ENCODE assay signal across 10 mouse cellular contexts in genomic region chrX:17547143-17547806, GRCm38 (mm10). TPM values are rescaled to one million over a fixed set of nuclear protein-coding genes. Genes with fewer than 3 reads are reported as not detected.
DNase-seq lines count a peak whose midpoint lies in the region; ATAC-seq and TF ChIP-seq lines count a peak whose summit lies in the region.
"Had no signal": no experiment of that assay in that cellular context is flagged by ENCODE, and none has a peak within 500 bp of the region (broad histone marks: within the 10 kb centered on the region; RNA-seq: fewer than 3 reads in every experiment).

No protein-coding gene starts in this region.

- no peaks in the 10 kb centered on the region for H3K36me3 ChIP-seq in midbrain, embryonic 16.5 days (ENCODE audit: control insufficient read depth, insufficient read depth, low read length)

- no peak overlapping the region for H3K9ac ChIP-seq in midbrain, embryonic 16.5 days (ENCODE audit: low read depth, low read length)

- no peaks in the 10 kb centered on the region for H3K27me3 ChIP-seq in cerebellum, adult 2 months (ENCODE audit: control insufficient read depth, insufficient read depth, low read length)
- no peaks in the 10 kb centered on the region for H3K27me3 ChIP-seq in midbrain, embryonic 16.5 days (ENCODE audit: control insufficient read depth, insufficient read depth, low read depth, low read length)

- peak overlapping the region; percentile 16; the same call in 1 of the 2 replicates for H3K27ac ChIP-seq in cerebellum, adult 2 months (ENCODE audit: insufficient read depth, low read length)
- H3K27ac ChIP-seq in midbrain, embryonic 16.5 days (ENCODE audit: low read length): no peak overlapping the region
- H3K27ac ChIP-seq: kidney, postnatal 0 days; macrophage had no signal

- no peak overlapping the region for H3K4me3 ChIP-seq in cerebellum, adult 2 months (replicated peaks; ENCODE audit: insufficient read depth, low read depth, low read length)
- no peak overlapping the region for H3K4me3 ChIP-seq in midbrain, embryonic 16.5 days (ENCODE audit: low read depth, low read length)

- 28% methylated on average over 6 of the region's 6 CpGs for WGBS in cerebellum, adult 2 months
- 20% methylated on average over 6 of the region's 6 CpGs for WGBS in midbrain, embryonic 16.5 days

- H3K4me1 ChIP-seq in cerebellum, adult 2 months (ENCODE audit: control insufficient read depth, insufficient read depth, low read length): no peaks in the 10 kb centered on the region; the same call in none of the 2 replicates
- H3K4me1 ChIP-seq in midbrain, embryonic 16.5 days (ENCODE audit: control insufficient read depth, insufficient read depth, low read length): no peaks in the 10 kb centered on the region; the same call in 1 of the 2 replicates

- no peak for TF ChIP-seq CTCF in cerebellum, adult 2 months (IDR thresholded peaks at IDR 0.05; ENCODE audit: borderline replicate concordance, insufficient read depth, low read depth, low read length)

- peak; percentile 58; the same call in 1 of the 2 replicates for ATAC-seq in midbrain, embryonic 16.5 days

- DNase-seq in cerebellum, adult 2 months: no peak
- no peak for DNase-seq in cerebellum, adult 9-11 months
- DNase-seq in embryo, embryonic 9.5 days (ENCODE audit: extremely low spot score): peak; percentile 22
- DNase-seq in layer of hippocampus, adult 8-10 months (ENCODE audit: low spot score in 2 of 2): peak; percentile 30 to 33
- no peak for DNase-seq in cerebellum, adult 9-10 months
- no peak for DNase-seq in adipocyte (ENCODE audit: low spot score)
- no peak for DNase-seq in adrenal gland, adult 8-10 months

- TF ChIP-seq POLR2A in cerebellum, adult 2 months (IDR thresholded peaks at IDR 0.05; ENCODE audit: borderline replicate concordance, insufficient read depth, low read length): no peak

- no peaks in the 10 kb centered on the region for H3K9me3 ChIP-seq in midbrain, embryonic 16.5 days (replicated peaks; ENCODE audit: control insufficient read depth, low read length, poor library complexity, severe bottlenecking)

- no peak overlapping the region for H3K4me2 ChIP-seq in midbrain, embryonic 16.5 days (ENCODE audit: low read length)

RNA-seq across cellular contexts. Expression of gene Fundc1, which starts 24.9 kb away (rescaled TPM):
- 62.2 and 66.0 TPM in 2 replicates for polyA plus RNA-seq in cerebellum, adult 2 months (2012; rRNA removed)
- 10 to 100 TPM; 44.1 to 57.0 (median 46.0) TPM for total RNA-seq in layer of hippocampus, adult 8-10 months (2022)
- 58.8 and 63.6 TPM in 2 replicates for polyA plus RNA-seq in midbrain, embryonic 16.5 days (2015; fragmentation: Nextera tagmentation; extraction: Ambion mirVana)
- 10 to 100 TPM; 52.7 to 78.9 (median 66.9) TPM for total RNA-seq in adrenal gland, adult 8-10 months (2022)

Comparison
In these comparisons a context has a peak if more than half of its experiments do, and no peak if none do; other contexts are left out.
1. DNase-seq: peak in embryo, embryonic 9.5 days (single experiment) and layer of hippocampus, adult 8-10 months (2 of 2); none in cerebellum, adult 2 months (0 of 2), cerebellum, adult 9-11 months (single experiment), cerebellum, adult 9-10 months (single experiment), adipocyte (single experiment) and adrenal gland, adult 8-10 months (single experiment).